Comparison of ENCODE assay signal across 15 mouse cellular contexts in genomic region chr16:42900328-42900727, GRCm38 (mm10).
"Had no signal": no experiment of that assay in that cellular context is flagged by ENCODE, and none has a peak within 500 bp of the region (broad histone marks: within the 10 kb centered on the region; RNA-seq: fewer than 3 reads in every experiment).

No protein-coding gene starts in this region.

- H3K36me3 ChIP-seq: neural tube, embryonic 15.5 days; stomach, embryonic 15.5 days had no signal

- H3K9me3 ChIP-seq: neural tube, embryonic 15.5 days; stomach, embryonic 15.5 days had no signal

- H3K4me3 ChIP-seq: neural tube, embryonic 15.5 days; stomach, embryonic 15.5 days had no signal

- H3K4me2 ChIP-seq: neural tube, embryonic 15.5 days; stomach, embryonic 15.5 days had no signal

- H3K27ac ChIP-seq: neural tube, embryonic 15.5 days; stomach, embryonic 15.5 days; stomach, postnatal 0 days had no signal

- H3K9ac ChIP-seq: neural tube, embryonic 15.5 days; stomach, embryonic 15.5 days had no signal

- DNase-seq: retina, postnatal 1 day; right cerebral cortex, adult 18-20 months; right cerebral cortex, postnatal 14 days; right cerebral cortex, postnatal 25 days; right cerebral cortex, postnatal 4 days; spleen, adult 18-20 months; thymus, adult 18-20 months; thymus, adult 2 months; thymus, postnatal 14 days; thymus, postnatal 25 days; thymus, postnatal 36 days; thymus, postnatal 4 days had no signal

- H3K4me1 ChIP-seq: neural tube, embryonic 15.5 days; stomach, embryonic 15.5 days had no signal

- H3K27me3 ChIP-seq: neural tube, embryonic 15.5 days; stomach, embryonic 15.5 days had no signal
